18 mouse cellular contexts compared by ENCODE assay signal in genomic region chr2:16824681-16825230, GRCm38 (mm10).
"Had no signal": no experiment of that assay in that cellular context is flagged by ENCODE, and none has a peak within 500 bp of the region (broad histone marks: within the 10 kb centered on the region; RNA-seq: fewer than 3 reads in every experiment).

No protein-coding gene starts in this region.

- H3K27me3 ChIP-seq: limb, embryonic 15.5 days; liver, embryonic 12.5 days; midbrain, embryonic 15.5 days; neural tube, embryonic 13.5 days had no signal

- H3K4me2 ChIP-seq: limb, embryonic 15.5 days; liver, embryonic 12.5 days; midbrain, embryonic 11.5 days; midbrain, embryonic 15.5 days; neural tube, embryonic 13.5 days had no signal

- H3K27ac ChIP-seq: kidney, postnatal 0 days; limb, embryonic 15.5 days; liver, embryonic 12.5 days; midbrain, embryonic 15.5 days; neural tube, embryonic 13.5 days had no signal

- H3K4me3 ChIP-seq: limb, embryonic 15.5 days; liver, embryonic 12.5 days; midbrain, embryonic 15.5 days; neural tube, embryonic 13.5 days had no signal

- H3K9ac ChIP-seq: limb, embryonic 15.5 days; liver, embryonic 12.5 days; midbrain, embryonic 15.5 days; neural tube, embryonic 13.5 days had no signal

- DNase-seq: kidney, adult 11 months; kidney, adult 9 months; kidney, postnatal 36 days; layer of hippocampus, adult 9-11 months; layer of hippocampus, postnatal 36 days; left cerebral cortex, postnatal 4 days; lung, postnatal 4 days; retina, postnatal 1 day; right cerebral cortex, postnatal 4 days; spleen, adult 18-20 months; thymus, adult 18-20 months; thymus, postnatal 14 days had no signal

- H3K4me1 ChIP-seq: liver, embryonic 12.5 days; midbrain, embryonic 15.5 days; neural tube, embryonic 13.5 days had no signal

- H3K9me3 ChIP-seq: limb, embryonic 15.5 days; liver, embryonic 12.5 days; midbrain, embryonic 15.5 days; neural tube, embryonic 13.5 days had no signal

- H3K36me3 ChIP-seq: limb, embryonic 15.5 days; liver, embryonic 12.5 days; midbrain, embryonic 15.5 days; neural tube, embryonic 13.5 days had no signal

- ATAC-seq: liver, embryonic 12.5 days; midbrain, embryonic 15.5 days had no signal
